Mouse (Mus musculus): ENCODE results near the gene Slc25a41. TPM values are rescaled to one million over a fixed set of nuclear protein-coding genes. Genes with fewer than 3 reads are reported as not detected.
A peak's percentile ranks its signal among the peaks of the same experiment; 100 is the strongest.
"Not testable (repeated sequence)": the region's sequence is repeated elsewhere in the genome, so short reads cannot be mapped to it uniquely, and the experiment has no call there.

Gene Slc25a41
- polyA plus RNA-seq, 1 experiment from 2014 or later = not detected

DNA sequence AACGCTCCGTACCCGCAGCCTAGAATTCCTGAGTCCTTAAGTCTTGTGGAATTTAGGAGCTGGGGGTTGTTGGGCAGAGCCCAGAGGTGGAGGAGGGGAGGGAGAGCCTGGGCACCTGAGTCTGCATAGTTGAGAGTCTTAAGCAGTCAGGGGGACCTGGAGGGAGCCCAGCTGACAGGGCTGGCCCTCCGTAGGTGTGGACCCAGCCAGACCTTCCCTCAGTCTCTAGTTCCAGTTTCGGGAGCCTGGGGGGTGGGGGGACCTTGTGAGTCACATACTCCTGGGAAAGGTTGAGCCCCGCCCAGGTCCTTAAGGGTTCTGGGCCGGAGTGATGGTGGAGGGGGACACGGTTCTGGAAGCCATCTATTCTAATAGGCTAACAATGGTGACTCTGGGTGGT, 21.6 kb upstream of the Slc25a41 start:
- no peak overlapping the region for H3K4me3 ChIP-seq (replicated peaks)
- no peak overlapping the region for H3K27ac ChIP-seq
- no peak for ATAC-seq
- H3K27me3 ChIP-seq = peaks cover 44% of the 10 kb centered on the region
- no peak overlapping the region for H3K4me2 ChIP-seq (replicated peaks)
- peaks cover 27% of the 10 kb centered on the region for H3K4me1 ChIP-seq (replicated peaks)
- H3K9me3 ChIP-seq = no peaks in the 10 kb centered on the region
- no peaks in the 10 kb centered on the region for H3K36me3 ChIP-seq
- no peak overlapping the region for H3K9ac ChIP-seq (replicated peaks)
- WGBS = 11% methylated on average over 8 of the region's 8 CpGs

DNA sequence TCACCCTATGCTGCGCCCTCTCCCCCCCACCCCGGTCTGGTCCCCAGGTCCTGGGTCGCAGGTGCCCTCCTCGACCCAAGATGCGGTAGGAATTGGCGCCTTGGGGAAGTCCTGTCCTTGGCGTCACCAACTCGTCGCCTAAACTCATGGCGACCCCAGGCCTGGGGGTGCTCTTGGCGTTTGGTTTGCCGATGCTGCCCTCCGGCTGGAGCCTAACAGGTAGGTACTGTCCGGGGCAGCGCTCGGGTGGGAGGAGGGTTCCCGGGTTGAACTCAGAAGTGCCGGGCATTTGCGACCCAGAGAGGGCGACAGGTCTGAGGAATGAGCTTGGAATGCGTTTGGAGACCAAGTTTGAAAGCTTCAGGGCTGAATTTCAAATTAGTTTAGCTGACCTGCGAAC, 21.1 kb upstream of the Slc25a41 start:
- Histone ChIP-seq H3K27ac (no peak overlapping the region), H3K27me3 (peaks cover 44% of the 10 kb centered on the region), H3K4me2 (replicated peaks) (peak overlapping the region; percentile 52), H3K9me3 (no peaks in the 10 kb centered on the region), H3K9ac (replicated peaks) (no peak overlapping the region), H3K36me3 (no peaks in the 10 kb centered on the region), H3K4me3 (replicated peaks) (peak overlapping the region; percentile 28), H3K4me1 (replicated peaks) (peaks cover 29% of the 10 kb centered on the region)
- no peak for ATAC-seq
- 2% methylated on average over 22 of the region's 22 CpGs for WGBS

- Histone ChIP-seq H3K4me3 (replicated peaks) (peak overlapping the region; percentile 28), H3K36me3 (0 out of 2 replicates have a peak, but pooled peaks cover 4% of the 10 kb centered on the region), H3K27ac (no peak overlapping the region), H3K27me3 (peaks cover 44% of the 10 kb centered on the region), H3K9me3 (no peaks in the 10 kb centered on the region), H3K4me1 (replicated peaks) (peaks cover 29% of the 10 kb centered on the region), H3K9ac (replicated peaks) (peak overlapping the region; percentile 39; the same call in 1 of the 2 replicates), H3K4me2 (replicated peaks) (peak overlapping the region; percentile 52)
- ATAC-seq = no peak
- under 1% methylated on average over 39 of the region's 39 CpGs for WGBS
Measured at GRCm38 (mm10) chr17:57062011-57062521, 20.6 kb upstream of the Slc25a41 start.

DNA sequence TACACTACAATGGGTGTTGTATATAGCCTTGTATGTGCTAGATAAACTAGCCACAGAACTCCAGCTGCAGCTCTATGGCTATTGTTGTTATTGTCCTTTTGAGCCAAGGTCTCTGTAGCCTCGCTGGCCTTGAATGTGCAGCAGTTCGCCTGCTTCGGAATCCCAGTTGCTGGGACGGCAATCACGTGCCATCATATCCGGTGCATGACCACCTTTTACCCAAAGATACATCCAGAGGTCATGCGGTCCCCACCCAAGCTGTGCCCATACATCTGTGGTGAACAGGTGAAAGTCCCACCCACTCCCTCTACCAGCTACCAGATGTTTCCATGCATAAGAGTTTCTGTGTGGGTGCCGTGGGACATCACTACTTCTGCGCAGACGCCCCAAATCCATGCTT, 19.6 kb upstream of the Slc25a41 start:
- H3K9me3 ChIP-seq = no peaks in the 10 kb centered on the region
- H3K27me3 ChIP-seq = peaks cover 44% of the 10 kb centered on the region
- peaks cover 12% of the 10 kb centered on the region; the same call in 1 of the 2 replicates for H3K36me3 ChIP-seq
- H3K4me2 ChIP-seq (replicated peaks) = peak overlapping the region; percentile 74
- H3K4me3 ChIP-seq (replicated peaks) = peak overlapping the region; percentile 89
- no peak overlapping the region for H3K9ac ChIP-seq (replicated peaks)
- ATAC-seq = no peak
- 0 out of 2 replicates have a peak overlapping the region, but pooled peaks have one; percentile 85 for H3K27ac ChIP-seq
- 35% methylated on average over 10 of the region's 10 CpGs for WGBS
- peaks cover 29% of the 10 kb centered on the region for H3K4me1 ChIP-seq (replicated peaks)

DNA sequence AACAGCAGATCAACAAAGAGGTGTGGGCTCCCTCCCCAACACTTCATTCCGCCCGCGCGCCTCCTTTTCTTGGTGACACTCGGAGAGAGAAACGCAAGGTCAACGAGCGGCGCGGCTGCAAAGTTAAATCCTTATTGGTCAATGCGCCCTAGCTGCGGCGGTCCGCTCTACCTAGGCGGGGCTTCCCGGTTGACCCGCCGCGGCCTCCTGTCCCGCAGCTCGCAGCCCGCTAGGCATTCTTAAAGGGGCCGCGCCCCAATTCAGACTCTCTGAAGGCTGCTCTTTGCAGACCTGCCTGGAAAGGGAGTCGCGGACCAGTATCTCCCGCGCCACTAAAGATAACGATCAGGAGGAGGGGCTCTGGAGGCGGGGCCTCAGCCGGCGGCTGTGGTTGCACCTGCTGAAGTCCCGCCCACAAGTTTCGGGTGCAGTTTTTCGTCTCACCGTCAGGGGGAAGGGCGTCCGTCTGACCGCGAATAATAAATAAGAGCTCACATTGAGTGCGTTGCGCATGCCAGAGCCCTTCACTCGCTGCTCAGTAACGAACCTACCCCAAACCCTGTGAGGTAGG, 18.9 kb upstream of the Slc25a41 start:
- WGBS = 2% methylated on average over 43 of the region's 44 CpGs
- H3K4me2 ChIP-seq (replicated peaks) = peak overlapping the region; percentile 74
- H3K4me1 ChIP-seq (replicated peaks) = peaks cover 29% of the 10 kb centered on the region
- H3K9me3 ChIP-seq = no peaks in the 10 kb centered on the region
- peaks cover 20% of the 10 kb centered on the region for H3K36me3 ChIP-seq
- peak overlapping the region; percentile 85 for H3K27ac ChIP-seq
- ATAC-seq = peak; percentile 90
- peak overlapping the region; percentile 85 for H3K9ac ChIP-seq (replicated peaks)
- peak overlapping the region; percentile 89 for H3K4me3 ChIP-seq (replicated peaks)
- H3K27me3 ChIP-seq = peaks cover 41% of the 10 kb centered on the region

DNA sequence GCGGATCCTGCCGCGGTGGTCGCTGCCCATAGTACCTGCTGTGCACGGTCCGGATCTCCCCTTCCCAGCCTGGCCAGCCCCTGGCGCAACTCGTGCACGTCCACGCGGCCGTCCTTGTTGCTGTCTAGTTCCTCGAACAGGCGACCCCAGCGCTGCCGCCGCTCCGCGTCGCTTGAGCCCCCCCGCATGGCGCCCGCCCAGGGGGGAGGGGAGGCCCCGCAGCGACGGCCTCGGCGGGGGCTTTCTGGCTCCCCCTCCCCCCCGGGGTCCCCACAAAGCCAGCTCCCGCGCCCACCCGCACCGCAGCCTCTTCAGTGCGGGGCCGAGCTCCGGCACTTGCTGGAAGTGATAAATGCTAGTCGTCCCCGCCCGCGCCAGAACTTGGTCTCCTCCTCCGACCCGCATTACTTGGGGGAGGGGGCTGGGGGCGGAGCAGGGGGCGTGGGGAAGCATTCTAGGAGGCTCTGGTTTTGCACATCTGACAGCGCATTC, 18.1 kb upstream of the Slc25a41 start, which contains the start of gene Slc25a23:
TSS of gene Slc25a23 (minus strand) at position 378 of the 492 bp plus-strand sequence.
- peak within 1 kb of the TSS; percentile 89 for H3K4me3 ChIP-seq (replicated peaks)
- peak within 1 kb of the TSS; percentile 85 for H3K9ac ChIP-seq (replicated peaks)
- H3K4me2 ChIP-seq (replicated peaks) = peak within 1 kb of the TSS; percentile 74
- under 1% methylated on average over 38 of the region's 45 CpGs for WGBS
- peak within 1 kb of the TSS; percentile 85 for H3K27ac ChIP-seq
- peak; percentile 74 for ATAC-seq
- peaks cover 29% of the 10 kb centered on the region for H3K4me1 ChIP-seq (replicated peaks)
- H3K36me3 ChIP-seq = peaks cover 27% of the 10 kb centered on the region
- peaks cover 34% of the 10 kb centered on the region for H3K27me3 ChIP-seq
- H3K9me3 ChIP-seq = no peaks in the 10 kb centered on the region

DNA sequence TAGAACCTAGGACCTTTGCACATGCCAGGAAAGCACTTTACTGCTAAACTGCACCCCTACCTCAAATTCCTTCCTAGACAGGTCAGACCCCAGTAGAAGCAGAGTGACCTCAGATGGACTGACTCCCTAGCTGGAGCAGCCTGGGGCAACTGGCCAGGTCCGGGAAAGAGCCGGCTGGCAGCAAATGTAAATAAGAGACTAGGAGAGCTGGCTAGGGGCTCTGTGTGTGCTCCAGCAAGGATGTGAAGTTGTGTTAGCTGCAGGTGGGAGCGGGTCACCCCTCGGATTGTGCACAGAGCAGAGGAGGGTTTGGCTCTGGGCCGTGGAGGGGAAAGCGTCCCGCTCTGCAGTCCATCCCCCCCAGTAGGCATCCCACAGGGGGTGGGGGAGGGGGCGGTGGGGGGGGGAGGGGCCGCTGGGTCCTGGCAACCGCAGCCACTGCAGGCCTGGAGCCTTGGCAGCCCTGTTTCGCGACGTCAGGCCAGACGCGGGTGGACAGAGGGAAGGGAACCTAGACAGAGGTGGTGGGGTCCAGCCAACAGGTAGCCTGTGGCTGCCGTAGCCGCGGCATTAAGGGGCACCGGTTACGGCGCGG, 17.5 kb upstream of the Slc25a41 start, which contains the start of gene Crb3:
TSS of gene Crb3 (plus strand) at position 215 of the 595 bp plus-strand sequence.
- peak within 1 kb of the TSS; percentile 85 for H3K9ac ChIP-seq (replicated peaks)
- ATAC-seq = peak; percentile 28
- peak within 1 kb of the TSS; percentile 89 for H3K4me3 ChIP-seq (replicated peaks)
- H3K4me1 ChIP-seq (replicated peaks) = peaks cover 29% of the 10 kb centered on the region
- 1% methylated on average over 20 of the region's 22 CpGs for WGBS
- peak within 1 kb of the TSS; percentile 74 for H3K4me2 ChIP-seq (replicated peaks)
- peak within 1 kb of the TSS; percentile 85 for H3K27ac ChIP-seq
- H3K9me3 ChIP-seq = no peaks in the 10 kb centered on the region
- peaks cover 29% of the 10 kb centered on the region for H3K27me3 ChIP-seq
- H3K36me3 ChIP-seq = peaks cover 33% of the 10 kb centered on the region

DNA sequence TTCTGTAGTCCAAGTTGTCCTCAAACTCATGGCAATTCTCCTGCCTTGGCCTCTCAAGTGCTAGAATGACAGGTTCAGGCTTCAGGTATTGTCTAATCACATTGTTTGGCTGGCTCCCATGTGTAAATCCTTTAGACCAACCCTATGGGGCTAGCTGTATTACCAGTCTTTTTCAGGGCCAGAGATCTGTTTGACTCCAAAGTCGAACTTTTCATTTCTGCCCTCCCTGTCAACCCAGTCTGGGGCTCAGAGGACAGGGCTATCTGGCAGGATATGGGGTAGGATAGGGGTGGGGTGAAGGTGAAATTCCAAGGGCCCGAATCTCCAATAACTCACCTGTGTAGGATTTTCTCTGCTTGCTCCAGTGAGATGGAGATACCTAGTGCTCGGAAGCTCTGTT, 14.8 kb upstream of the Slc25a41 start:
- WGBS = 88% methylated on average over 3 of the region's 3 CpGs

DNA sequence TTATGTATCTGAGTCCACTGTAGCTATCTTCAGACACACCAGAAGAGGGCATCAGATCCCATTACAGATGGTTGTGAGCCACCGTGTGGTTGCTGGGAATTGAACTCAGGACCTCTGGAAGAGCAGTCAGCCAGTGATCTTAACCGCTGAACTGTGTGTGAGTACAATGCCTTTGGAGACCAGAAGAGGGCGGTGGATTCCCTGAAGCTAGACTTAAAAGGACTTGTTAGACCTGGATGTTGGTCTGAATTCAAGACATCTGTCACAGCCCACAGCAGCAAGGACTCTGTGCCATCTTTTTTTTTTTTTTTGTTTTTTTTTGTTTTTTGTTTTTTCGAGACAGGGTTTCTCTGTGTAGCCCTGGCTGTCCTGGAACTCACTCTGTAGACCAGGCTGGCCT, 10.2 kb upstream of the Slc25a41 start:
- H3K36me3 ChIP-seq = peaks cover 92% of the 10 kb centered on the region
- not testable (repeated sequence) for H3K27ac ChIP-seq; H3K4me1 ChIP-seq (replicated peaks); H3K4me2 ChIP-seq (replicated peaks); H3K27me3 ChIP-seq; H3K9ac ChIP-seq (replicated peaks); ATAC-seq; H3K4me3 ChIP-seq (replicated peaks); H3K9me3 ChIP-seq
- 86% methylated on average over 4 of the region's 4 CpGs for WGBS

More for the DNA sequence above, 14.8 kb upstream of the Slc25a41 start:
- Histone ChIP-seq H3K4me1 (replicated peaks) (peaks cover 18% of the 10 kb centered on the region), H3K36me3 (peaks cover 60% of the 10 kb centered on the region), H3K4me3 (replicated peaks) (no peak overlapping the region), H3K9me3 (no peaks in the 10 kb centered on the region), H3K4me2 (replicated peaks) (no peak overlapping the region), H3K27me3 (peaks cover 4% of the 10 kb centered on the region), H3K9ac (replicated peaks) (no peak overlapping the region), H3K27ac (no peak overlapping the region)
- no peak for ATAC-seq

DNA sequence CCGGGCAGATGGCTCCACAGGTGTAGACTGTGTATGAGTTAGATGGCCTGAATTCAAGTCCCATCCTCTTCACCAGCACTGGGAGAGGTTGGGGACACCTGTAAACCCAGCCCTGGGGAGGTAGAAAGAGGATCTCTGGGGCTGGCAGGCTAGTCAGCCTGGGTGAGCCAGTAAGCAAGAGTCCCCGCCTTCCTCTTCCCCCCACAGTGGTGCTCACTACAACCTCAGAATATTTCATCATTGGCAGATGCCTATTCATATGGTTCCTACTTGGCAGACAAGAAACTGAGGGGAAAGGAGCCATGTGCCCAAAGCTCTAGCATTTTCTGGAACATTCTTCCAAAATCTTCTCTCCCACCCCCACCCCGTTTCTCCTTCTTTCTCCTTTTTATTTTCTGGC, 7.4 kb upstream of the Slc25a41 start:
- no peak for ATAC-seq
- H3K4me3 ChIP-seq (replicated peaks) = no peak overlapping the region
- WGBS = 94% methylated on average over 3 of the region's 3 CpGs
- H3K9ac ChIP-seq (replicated peaks) = no peak overlapping the region
- H3K4me1 ChIP-seq (replicated peaks) = no peaks in the 10 kb centered on the region
- H3K27me3 ChIP-seq = no peaks in the 10 kb centered on the region
- peaks cover 85% of the 10 kb centered on the region for H3K36me3 ChIP-seq
- H3K4me2 ChIP-seq (replicated peaks) = no peak overlapping the region
- no peak overlapping the region for H3K27ac ChIP-seq
- no peaks in the 10 kb centered on the region for H3K9me3 ChIP-seq

GRCm38 (mm10) chr17:57047406-57047805, 6.0 kb upstream of the Slc25a41 start:
- 41% methylated on average over 5 of the region's 5 CpGs for WGBS

DNA sequence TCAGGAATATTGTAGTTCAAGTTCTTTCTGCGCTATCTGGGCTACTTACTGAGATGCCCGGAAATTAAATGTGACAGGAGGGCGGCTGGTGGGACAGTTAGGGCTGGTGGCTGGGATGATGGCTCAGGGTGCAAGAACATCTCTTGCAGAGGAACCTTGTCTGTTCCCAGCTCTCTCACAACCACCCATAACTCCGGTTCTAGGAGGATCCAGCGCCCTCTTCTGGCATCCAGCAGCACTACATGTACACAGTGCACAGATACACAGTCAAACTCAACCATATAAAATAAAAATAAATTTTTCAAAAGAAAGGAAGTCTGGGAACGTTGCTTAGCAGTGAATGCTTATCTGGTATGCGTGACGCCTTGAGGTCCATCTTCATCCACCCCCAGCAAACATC, 2.5 kb downstream of the Slc25a41 start:
- Histone ChIP-seq H3K9ac (replicated peaks) (no peak overlapping the region), H3K4me2 (replicated peaks) (no peak overlapping the region), H3K4me3 (replicated peaks) (no peak overlapping the region), H3K9me3 (no peaks in the 10 kb centered on the region), H3K4me1 (replicated peaks) (no peaks in the 10 kb centered on the region), H3K36me3 (no peaks in the 10 kb centered on the region), H3K27ac (no peak overlapping the region), H3K27me3 (peaks cover 18% of the 10 kb centered on the region)
- 43% methylated on average over 8 of the region's 8 CpGs for WGBS
- ATAC-seq = no peak

More at GRCm38 (mm10) chr17:57047406-57047805, 6.0 kb upstream of the Slc25a41 start:
- Histone ChIP-seq H3K4me1 (replicated peaks) (no peaks in the 10 kb centered on the region), H3K4me2 (replicated peaks) (no peak overlapping the region), H3K9ac (replicated peaks) (no peak overlapping the region), H3K36me3 (peaks cover 71% of the 10 kb centered on the region), H3K4me3 (replicated peaks) (no peak overlapping the region), H3K9me3 (no peaks in the 10 kb centered on the region), H3K27me3 (no peaks in the 10 kb centered on the region), H3K27ac (no peak overlapping the region)
- ATAC-seq = peak; percentile 48
